Mouse (Mus musculus) brown adipose tissue, adult 24 weeks (tissue): ENCODE data around the gene Fam243. TPM values are rescaled to one million over a fixed set of nuclear protein-coding genes. Genes with fewer than 3 reads are reported as not detected.
A peak's percentile ranks its signal among the peaks of the same experiment; 100 is the strongest.

Experiments
- H3K27ac ChIP-seq: fragments of 200-500 bp; replicated peaks from 2 replicates; pipeline ENCODE4 v1.5.1; 2012; ENCODE audit warnings: low read depth, mild to moderate bottlenecking, low read length
- H3K4me1 ChIP-seq: fragments of 200-500 bp; 2 replicates; pipeline ENCODE4 v1.6.1; 2012; ENCODE audit warnings: low read length, mixed read lengths; ENCODE audit not compliant: control insufficient read depth, insufficient read depth, insufficient read length
- H3K4me3 ChIP-seq: fragments of 200-500 bp; 2 replicates; pipeline ENCODE4 v1.5.1; 2012; ENCODE audit warnings: low read depth, mild to moderate bottlenecking, low read length, moderate library complexity; ENCODE audit not compliant: insufficient read depth
- polyA plus RNA-seq: library from polyadenylated mRNA; stranded (reverse); fragments of >200 nt; gene quantifications from 2 replicates; pipeline ENCODE4 v1.2.4, GENCODE M21; 2012; ENCODE audit not compliant: missing spikeins, insufficient read depth, insufficient read length

Gene Fam243
- not detected in 2 replicates for polyA plus RNA-seq

- no peak within 1 kb of the TSS for H3K4me3 ChIP-seq
- no peaks in the 10 kb centered on the region for H3K4me1 ChIP-seq
- H3K27ac ChIP-seq = no peak within 1 kb of the TSS
Observed at GRCm38 (mm10) chr16:92321341-92321740, at the start of gene Fam243. Fam243 (minus strand) TSS chr16:92321441.

- Histone ChIP-seq H3K4me1 (no peaks in the 10 kb centered on the region), H3K4me3 (no peak overlapping the region), H3K27ac (no peak overlapping the region)
Observed at GRCm38 (mm10) chr16:92369260-92369659, 48.0 kb upstream of the Fam243 start.

- Histone ChIP-seq H3K4me1 (no peaks in the 10 kb centered on the region), H3K27ac (no peak overlapping the region), H3K4me3 (no peak overlapping the region)
Observed at GRCm38 (mm10) chr16:92365477-92365876, 44.2 kb upstream of the Fam243 start.

- H3K27ac ChIP-seq = no peak overlapping the region
- no peak overlapping the region for H3K4me3 ChIP-seq
- H3K4me1 ChIP-seq = no peaks in the 10 kb centered on the region
Observed at GRCm38 (mm10) chr16:92360711-92361110, 39.5 kb upstream of the Fam243 start.

GRCm38 (mm10) chr16:92359229-92359628 is 38.0 kb upstream of the Fam243 start, which contains the start of gene Kcne1:
Kcne1 (minus strand) TSS chr16:92359468.
- no peak within 1 kb of the TSS for H3K27ac ChIP-seq
- no peak within 1 kb of the TSS for H3K4me3 ChIP-seq
- H3K4me1 ChIP-seq = peaks cover 3% of the 10 kb centered on the region; the same call in 1 of the 2 replicates

- Histone ChIP-seq H3K4me1 (peaks cover 3% of the 10 kb centered on the region; the same call in 1 of the 2 replicates), H3K27ac (no peak overlapping the region), H3K4me3 (no peak overlapping the region)
Observed at GRCm38 (mm10) chr16:92358734-92359133, 37.5 kb upstream of the Fam243 start.

GRCm38 (mm10) chr16:92357566-92357965 is 36.3 kb upstream of the Fam243 start:
- H3K4me1 ChIP-seq = peaks cover 6% of the 10 kb centered on the region
- no peak overlapping the region for H3K27ac ChIP-seq
- no peak overlapping the region for H3K4me3 ChIP-seq

- Histone ChIP-seq H3K27ac (no peak overlapping the region), H3K4me1 (peaks cover 6% of the 10 kb centered on the region), H3K4me3 (no peak overlapping the region)
Observed at GRCm38 (mm10) chr16:92357023-92357422, 35.8 kb upstream of the Fam243 start.

- Histone ChIP-seq H3K4me1 (peaks cover 6% of the 10 kb centered on the region), H3K4me3 (no peak overlapping the region), H3K27ac (no peak overlapping the region)
Observed at GRCm38 (mm10) chr16:92355982-92356381, 34.7 kb upstream of the Fam243 start.

- H3K4me3 ChIP-seq = no peak overlapping the region
- no peak overlapping the region for H3K27ac ChIP-seq
- peaks cover 6% of the 10 kb centered on the region for H3K4me1 ChIP-seq
Observed at GRCm38 (mm10) chr16:92355366-92355765, 34.1 kb upstream of the Fam243 start.

GRCm38 (mm10) chr16:92353897-92354296 is 32.7 kb upstream of the Fam243 start:
- Histone ChIP-seq H3K4me1 (peaks cover 6% of the 10 kb centered on the region), H3K27ac (peak overlapping the region; percentile 64)

GRCm38 (mm10) chr16:92353295-92353694 is 32.1 kb upstream of the Fam243 start:
- peaks cover 6% of the 10 kb centered on the region for H3K4me1 ChIP-seq
- H3K27ac ChIP-seq = peak overlapping the region; percentile 64
- H3K4me3 ChIP-seq = no peak overlapping the region

More at GRCm38 (mm10) chr16:92353897-92354296, 32.7 kb upstream of the Fam243 start:
- H3K4me3 ChIP-seq = no peak overlapping the region

- Histone ChIP-seq H3K27ac (no peak overlapping the region), H3K4me1 (peaks cover 3% of the 10 kb centered on the region), H3K4me3 (no peak overlapping the region)
Observed at GRCm38 (mm10) chr16:92348941-92349340, 27.7 kb upstream of the Fam243 start.

GRCm38 (mm10) chr16:92346297-92346916 is 25.2 kb upstream of the Fam243 start:
- H3K4me3 ChIP-seq = no peak overlapping the region
- no peaks in the 10 kb centered on the region for H3K4me1 ChIP-seq
- no peak overlapping the region for H3K27ac ChIP-seq

- H3K27ac ChIP-seq = no peak overlapping the region
Observed at GRCm38 (mm10) chr16:92345177-92345576, 23.9 kb upstream of the Fam243 start.

More at GRCm38 (mm10) chr16:92345177-92345576, 23.9 kb upstream of the Fam243 start:
- no peaks in the 10 kb centered on the region for H3K4me1 ChIP-seq
- no peak overlapping the region for H3K4me3 ChIP-seq
